Mouse (Mus musculus) heart, postnatal 0 days (tissue): ENCODE data around the gene Sectm1a. TPM values are rescaled to one million over a fixed set of nuclear protein-coding genes. Genes with fewer than 3 reads are reported as not detected.
A peak's percentile ranks its signal among the peaks of the same experiment; 100 is the strongest.

Source experiments
- ATAC-seq: fragments of 200-750 bp; cut with Nextera tagmentation; 2 replicates; pipeline ENCODE4 v1.8.0; 2017; ENCODE audit warnings: low read depth, moderate number of reproducible peaks, moderate library complexity; ENCODE audit not compliant: insufficient read depth
- DNase-seq: peaks from one replicate; pipeline ENCODE4 v3.0.0-alpha.2; 2016; ENCODE audit warnings: low spot score
- H3K27ac ChIP-seq: fragments of 300-500 bp; sonication (generic); 2 replicates; pipeline ENCODE4 v1.5.1; 2014; ENCODE audit warnings: low read depth, mild to moderate bottlenecking
- H3K27me3 ChIP-seq: fragments of 300-500 bp; sonication (generic); 2 replicates; pipeline ENCODE4 v1.6.1; 2014; ENCODE audit warnings: low read length, mixed read lengths; ENCODE audit not compliant: control insufficient read depth, insufficient read depth
- H3K36me3 ChIP-seq: fragments of 300-500 bp; sonication (generic); replicated peaks from 2 replicates; pipeline ENCODE4 v1.6.1; 2014; ENCODE audit warnings: low read length, mixed read lengths; ENCODE audit not compliant: control insufficient read depth, insufficient read depth
- H3K4me1 ChIP-seq: fragments of 300-500 bp; sonication (generic); 2 replicates; pipeline ENCODE4 v1.6.1; 2014; ENCODE audit warnings: antibody characterized with exemption; ENCODE audit not compliant: control insufficient read depth, insufficient read depth
- H3K4me2 ChIP-seq: fragments of 300-500 bp; sonication (generic); 2 replicates; pipeline ENCODE4 v1.6.1; 2014; ENCODE audit warnings: low read depth, mild to moderate bottlenecking, low read length, moderate library complexity
- H3K4me3 ChIP-seq: fragments of 300-500 bp; sonication (generic); 2 replicates; pipeline ENCODE4 v1.5.1; 2014; ENCODE audit warnings: low read depth, low read length
- H3K9ac ChIP-seq: fragments of 300-500 bp; sonication (generic); replicated peaks from 2 replicates; pipeline ENCODE4 v1.6.1; 2014; ENCODE audit warnings: low read depth, low read length, mixed read lengths
- H3K9me3 ChIP-seq: fragments of 300-500 bp; sonication (generic); replicated peaks from 2 replicates; pipeline ENCODE4 v1.6.1; 2016; ENCODE audit warnings: low read length; ENCODE audit not compliant: control insufficient read depth
- CTCF ChIP-seq: IDR thresholded peaks from 2 replicates; pipeline ENCODE4 v1.5.1; 2016; ENCODE audit warnings: antibody characterized with exemption, control low read depth, low read depth
- EP300 ChIP-seq: IDR thresholded peaks from 2 replicates; pipeline ENCODE4 v1.6.1; 2016; ENCODE audit warnings: antibody characterized with exemption, low read depth
- WGBS: fragments of 180-500 bp; shearing (Covaris S2); extraction: QIAGEN DNeasy Blood & Tissue Kit; methylation state at CpG from one replicate; pipeline ENCODE4 v1.1.7; 2014; 5-methylcytosine and 5-hydroxymethylcytosine counted together
- polyA plus RNA-seq: library from polyadenylated mRNA; unstranded; fragments of >200 nt; fragmentation: Nextera tagmentation; extraction: Ambion mirVana; gene quantifications from 2 replicates; pipeline ENCODE4 v1.2.1, GENCODE M21; 2015
- total RNA-seq: library from RNA; depleted of rRNA; stranded (reverse); fragments of >200 nt; gene quantifications from 2 replicates; pipeline ENCODE4 v1.2.3, GENCODE M21; 2014; ENCODE audit warnings: low replicate concordance

Sectm1a gene
- total and polyA plus RNA-seq, 2 experiments from 2014 or later = 0.25 to 0.27 TPM

GRCm38 (mm10) chr11:121122024-121122670 is 41.1 kb upstream of the Sectm1a start:
- 16% methylated on average over 2 of the region's 2 CpGs for WGBS
- H3K27me3 ChIP-seq = no peaks in the 10 kb centered on the region
- H3K27ac ChIP-seq = no peak overlapping the region
- no peak overlapping the region for H3K4me2 ChIP-seq
- no peaks in the 10 kb centered on the region for H3K36me3 ChIP-seq
- H3K4me1 ChIP-seq = peaks cover 13% of the 10 kb centered on the region; the same call in 1 of the 2 replicates
- ATAC-seq (no peak), DNase-seq (no peak)
- H3K4me3 ChIP-seq = no peak overlapping the region
- no peaks in the 10 kb centered on the region for H3K9me3 ChIP-seq
- no peak overlapping the region for H3K9ac ChIP-seq
- TF ChIP-seq CTCF (no peak), EP300 (no peak)

- DNase-seq (peak; percentile 59), ATAC-seq (no peak)
- Histone ChIP-seq H3K9me3 (no peaks in the 10 kb centered on the region), H3K4me1 (peaks cover 13% of the 10 kb centered on the region; the same call in 1 of the 2 replicates), H3K27ac (no peak overlapping the region), H3K4me3 (no peak overlapping the region), H3K4me2 (no peak overlapping the region), H3K27me3 (no peaks in the 10 kb centered on the region), H3K36me3 (no peaks in the 10 kb centered on the region), H3K9ac (no peak overlapping the region)
- 43% methylated on average over 3 of the region's 3 CpGs for WGBS
- TF ChIP-seq EP300 (no peak), CTCF (no peak)
Observed at GRCm38 (mm10) chr11:121121151-121121550, 40.1 kb upstream of the Sectm1a start.

DNA sequence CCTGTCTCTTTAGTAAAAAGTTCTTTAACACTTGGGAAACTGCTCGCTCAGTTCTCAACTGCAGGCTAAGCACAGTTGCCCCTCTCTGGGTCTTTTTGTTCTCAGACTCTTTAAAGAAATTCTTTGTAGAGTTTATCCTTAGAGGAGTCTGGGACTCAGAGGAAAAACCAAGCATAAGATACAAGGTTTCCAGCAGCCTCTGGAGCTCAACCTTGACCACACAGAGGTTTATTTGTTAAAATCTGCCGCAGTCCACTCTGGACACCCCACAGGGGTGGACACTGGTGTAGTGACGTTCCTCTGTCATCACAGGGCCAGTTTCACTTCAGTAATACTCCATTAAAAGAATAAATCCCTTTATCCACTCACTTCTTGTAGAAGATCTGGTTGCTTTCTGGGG is 37.6 kb upstream of the Sectm1a start, which contains the start of gene Tex19.2:
TSS of gene Tex19.2 (minus strand) at position 101 of the 400 bp plus-strand sequence.
- no peaks in the 10 kb centered on the region for H3K27me3 ChIP-seq
- no peak within 1 kb of the TSS for H3K9ac ChIP-seq
- ATAC-seq (no peak), DNase-seq (no peak)
- H3K27ac ChIP-seq = no peak within 1 kb of the TSS
- peaks cover 13% of the 10 kb centered on the region; the same call in 1 of the 2 replicates for H3K4me1 ChIP-seq
- H3K36me3 ChIP-seq = no peaks in the 10 kb centered on the region
- H3K4me2 ChIP-seq = no peak within 1 kb of the TSS
- TF ChIP-seq CTCF = no peak
- TF ChIP-seq EP300 = no peak
- no peaks in the 10 kb centered on the region for H3K9me3 ChIP-seq
- 79% methylated on average over 3 of the region's 3 CpGs for WGBS
- H3K4me3 ChIP-seq = no peak within 1 kb of the TSS

GRCm38 (mm10) chr11:121118106-121118505 is 37.1 kb upstream of the Sectm1a start:
- Histone ChIP-seq H3K4me2 (no peak overlapping the region), H3K4me3 (no peak overlapping the region), H3K27ac (no peak overlapping the region), H3K9me3 (no peaks in the 10 kb centered on the region), H3K36me3 (no peaks in the 10 kb centered on the region), H3K4me1 (peaks cover 13% of the 10 kb centered on the region; the same call in 1 of the 2 replicates), H3K27me3 (no peaks in the 10 kb centered on the region), H3K9ac (no peak overlapping the region)
- ATAC-seq = no peak
- DNase-seq = no peak
- no peak for TF ChIP-seq EP300
- no peak for TF ChIP-seq CTCF
- 92% methylated on average over 18 of the region's 18 CpGs for WGBS

GRCm38 (mm10) chr11:121112091-121112775 is 31.2 kb upstream of the Sectm1a start:
- Histone ChIP-seq H3K27ac (no peak overlapping the region), H3K27me3 (no peaks in the 10 kb centered on the region), H3K4me3 (no peak overlapping the region), H3K4me1 (peaks cover 15% of the 10 kb centered on the region), H3K36me3 (no peaks in the 10 kb centered on the region), H3K4me2 (no peak overlapping the region), H3K9me3 (no peaks in the 10 kb centered on the region), H3K9ac (no peak overlapping the region)
- no peak for ATAC-seq
- TF ChIP-seq EP300 (no peak), CTCF (no peak)
- 74% methylated on average over 5 of the region's 5 CpGs for WGBS
- DNase-seq = no peak
